Mouse (Mus musculus) lung, embryonic 14.5 days (tissue): Measurements from ENCODE around the gene Anapc2. TPM values are rescaled to one million over a fixed set of nuclear protein-coding genes. Genes with fewer than 3 reads are reported as not detected.
A peak's percentile ranks its signal among the peaks of the same experiment; 100 is the strongest.

Source experiments
- ATAC-seq: fragments of 200-750 bp; cut with Nextera tagmentation; 2 replicates; pipeline ENCODE4 v1.8.0; 2017; ENCODE audit warnings: mild to moderate bottlenecking, moderate TSS enrichment, moderate library complexity; ENCODE audit not compliant: insufficient read depth
- DNase-seq: peaks from one replicate; pipeline ENCODE4 v3.0.0-alpha.2; 2015
- H3K27ac ChIP-seq: fragments of 300-500 bp; sonication (generic); 2 replicates; pipeline ENCODE4 v1.5.1; 2014; ENCODE audit warnings: low read depth, mild to moderate bottlenecking, moderate library complexity
- H3K27me3 ChIP-seq: fragments of 300-500 bp; sonication (generic); 2 replicates; pipeline ENCODE4 v1.6.1; 2014; ENCODE audit warnings: low read length, control low read depth; ENCODE audit not compliant: insufficient read depth
- H3K36me3 ChIP-seq: fragments of 300-500 bp; sonication (generic); 2 replicates; pipeline ENCODE4 v1.6.1; 2014; ENCODE audit warnings: control low read depth; ENCODE audit not compliant: insufficient read depth
- H3K4me1 ChIP-seq: fragments of 300-500 bp; sonication (generic); 2 replicates; pipeline ENCODE4 v1.6.1; 2014; ENCODE audit warnings: antibody characterized with exemption, control low read depth; ENCODE audit not compliant: insufficient read depth
- H3K4me2 ChIP-seq: fragments of 300-500 bp; sonication (generic); 2 replicates; pipeline ENCODE4 v1.6.1; 2014; ENCODE audit warnings: mild to moderate bottlenecking
- H3K4me3 ChIP-seq: fragments of 300-500 bp; sonication (generic); 2 replicates; pipeline ENCODE4 v1.5.1; 2014; ENCODE audit warnings: low read depth, low read length
- H3K9ac ChIP-seq: fragments of 300-500 bp; sonication (generic); 2 replicates; pipeline ENCODE4 v1.6.1; 2014
- H3K9me3 ChIP-seq: fragments of 300-500 bp; sonication (generic); 2 replicates; pipeline ENCODE4 v1.6.1; 2016; ENCODE audit warnings: low read depth, low read length, control low read depth
- CTCF ChIP-seq: IDR thresholded peaks from 2 replicates; pipeline ENCODE4 v1.5.1; 2016; ENCODE audit warnings: antibody characterized with exemption, low read depth
- WGBS: fragments of 180-500 bp; shearing (Covaris S2); extraction: QIAGEN DNeasy Blood & Tissue Kit; methylation state at CpG from one replicate; pipeline ENCODE4 v1.1.7; 2014; 5-methylcytosine and 5-hydroxymethylcytosine counted together
- polyA plus RNA-seq: library from polyadenylated mRNA; unstranded; fragments of >200 nt; fragmentation: Nextera tagmentation; extraction: Ambion mirVana; gene quantifications from 2 replicates; pipeline ENCODE4 v1.2.1, GENCODE M21; 2014

Gene Anapc2
- polyA plus RNA-seq, 1 experiment from 2014 or later, result 119 TPM

DNA sequence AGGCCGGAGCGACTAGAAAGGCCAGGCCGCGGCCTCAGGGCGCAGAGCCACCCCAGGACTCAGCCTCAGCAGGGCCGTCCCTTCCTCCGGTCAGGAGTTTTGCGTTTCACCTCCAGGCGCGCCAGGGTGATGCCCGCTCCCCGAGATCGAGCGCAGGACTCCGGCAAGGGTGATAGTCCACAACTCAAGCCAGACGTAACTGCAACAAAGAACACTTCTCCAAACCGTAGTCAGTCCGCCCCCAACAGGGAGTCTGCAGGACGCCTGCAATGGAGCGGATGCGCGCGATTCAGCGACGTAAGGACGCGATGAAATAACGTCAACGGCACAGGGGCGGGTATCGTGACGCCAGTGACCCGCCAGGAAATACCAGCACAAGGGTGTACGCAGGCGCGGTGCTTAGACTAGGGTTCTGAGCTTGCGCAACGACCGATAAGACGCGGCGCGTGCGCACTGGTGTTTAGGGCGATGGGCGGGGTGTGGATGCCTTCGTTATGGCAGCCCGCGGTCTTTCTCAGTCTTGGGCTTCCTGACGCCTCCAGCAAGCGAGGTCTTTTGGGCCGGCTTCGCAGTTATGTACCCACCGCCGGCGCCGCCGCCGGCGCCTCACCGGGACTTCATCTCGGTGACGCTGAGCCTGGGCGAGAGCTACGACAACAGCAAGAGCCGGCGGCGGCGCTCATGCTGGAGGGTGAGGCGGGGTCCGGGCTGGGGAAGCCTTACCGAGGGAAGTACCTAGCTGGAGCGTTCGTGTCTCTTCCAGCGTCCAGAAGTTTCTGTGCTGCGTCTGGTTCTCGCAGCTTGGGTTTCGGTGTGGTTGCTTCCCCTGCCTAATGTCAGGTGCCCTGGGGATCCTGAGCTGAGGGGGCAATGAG, 60.2 kb downstream of the Anapc2 start, which contains the start of gene Man1b1:
Man1b1 (plus strand) TSS at position 53 of the 875 bp plus-strand sequence.
- Histone ChIP-seq H3K4me3 (peak within 1 kb of the TSS; percentile 96), H3K4me1 (peaks cover 12% of the 10 kb centered on the region; the same call in 1 of the 2 replicates), H3K36me3 (peaks cover 39% of the 10 kb centered on the region), H3K27me3 (no peaks in the 10 kb centered on the region), H3K9me3 (no peaks in the 10 kb centered on the region), H3K9ac (peak within 1 kb of the TSS; percentile 96), H3K27ac (peak within 1 kb of the TSS; percentile 84), H3K4me2 (peak within 1 kb of the TSS; percentile 96)
- TF ChIP-seq CTCF, result peak; percentile 60
- DNase-seq (peak; percentile 100), ATAC-seq (peak; percentile 98)
- under 1% methylated on average over 78 of the region's 78 CpGs for WGBS

GRCm38 (mm10) chr2:25333569-25333968, 61.3 kb downstream of the Anapc2 start:
- Histone ChIP-seq H3K4me1 (peaks cover 12% of the 10 kb centered on the region; the same call in 1 of the 2 replicates), H3K9ac (peak overlapping the region; percentile 81), H3K27me3 (no peaks in the 10 kb centered on the region), H3K36me3 (peaks cover 49% of the 10 kb centered on the region), H3K27ac (no peak overlapping the region), H3K9me3 (no peaks in the 10 kb centered on the region), H3K4me3 (peak overlapping the region; percentile 96), H3K4me2 (peak overlapping the region; percentile 96)
- DNase-seq, result no peak
- ATAC-seq, result no peak
- no peak for TF ChIP-seq CTCF
- 78% methylated on average over 2 of the region's 2 CpGs for WGBS

Other genes with a start within 250 kb of the Anapc2 start
- gene Nsmf, start 218.1 kb upstream of the Anapc2 start, polyA plus RNA-seq, result 59.9 and 67.8 TPM in 2 replicates
- not detected in 2 replicates for gene Entpd8, start 192.2 kb upstream of the Anapc2 start, polyA plus RNA-seq
- gene Noxa1, start 177.3 kb upstream of the Anapc2 start, polyA plus RNA-seq, result 0.41 and 0.68 TPM in 2 replicates
- 13.7 and 14.9 TPM in 2 replicates for gene Nrarp, start 91.7 kb upstream of the Anapc2 start, polyA plus RNA-seq
- 7.5 and 8.2 TPM in 2 replicates for gene Tor4a, start 75.6 kb upstream of the Anapc2 start, polyA plus RNA-seq
- 96.6 and 108 TPM in 2 replicates for gene Nelfb, start 61.0 kb upstream of the Anapc2 start, polyA plus RNA-seq
- not detected in 2 replicates for gene Stpg3, start 57.8 kb upstream of the Anapc2 start, polyA plus RNA-seq
- 0.47 TPM in 1 of 2 replicates, not detected in the other for gene Fam166a, start 53.7 kb upstream of the Anapc2 start, polyA plus RNA-seq
- 593 and 610 TPM in 2 replicates for gene Tubb4b, start 47.8 kb upstream of the Anapc2 start, polyA plus RNA-seq
- not detected in 2 replicates for gene Slc34a3, start 38.1 kb upstream of the Anapc2 start, polyA plus RNA-seq
- not detected in 2 replicates for gene Rnf224, start 35.7 kb upstream of the Anapc2 start, polyA plus RNA-seq
- gene Rnf208, start 30.2 kb upstream of the Anapc2 start, polyA plus RNA-seq, result 7.7 and 9.9 TPM in 2 replicates
- gene Cysrt1, start 30.0 kb upstream of the Anapc2 start, polyA plus RNA-seq, result not detected in 2 replicates
- gene AL732309.1, start 25.6 kb upstream of the Anapc2 start, polyA plus RNA-seq, result 3.5 and 3.6 TPM in 2 replicates
- gene Tmem203, start 17.0 kb upstream of the Anapc2 start, polyA plus RNA-seq, result 14.5 and 16.4 TPM in 2 replicates
- 4.7 and 5.0 TPM in 2 replicates for gene Tprn, start 9.9 kb upstream of the Anapc2 start, polyA plus RNA-seq
- 217 and 229 TPM in 2 replicates for gene Ssna1, start within 50 bp of the Anapc2 start, polyA plus RNA-seq
- gene Tmem210, start 15.7 kb downstream of the Anapc2 start, polyA plus RNA-seq, result not detected in 2 replicates
- 0.46 and 0.89 TPM in 2 replicates for gene Lrrc26, start 17.4 kb downstream of the Anapc2 start, polyA plus RNA-seq
- 0.78 and 0.84 TPM in 2 replicates for gene Grin1, start 46.7 kb downstream of the Anapc2 start, polyA plus RNA-seq
- gene Man1b1, start 59.9 kb downstream of the Anapc2 start, polyA plus RNA-seq, result 70.9 and 76.4 TPM in 2 replicates
- 13.9 and 16.6 TPM in 2 replicates for gene Dpp7, start 83.9 kb downstream of the Anapc2 start, polyA plus RNA-seq
- 17.4 and 20.1 TPM in 2 replicates for gene Uap1l1, start 93.2 kb downstream of the Anapc2 start, polyA plus RNA-seq
- gene Sapcd2, start 99.8 kb downstream of the Anapc2 start, polyA plus RNA-seq, result 42.0 and 45.5 TPM in 2 replicates
- gene Entpd2, start 123.4 kb downstream of the Anapc2 start, polyA plus RNA-seq, result 0.92 and 1.2 TPM in 2 replicates
- gene Npdc1, start 126.9 kb downstream of the Anapc2 start, polyA plus RNA-seq, result 19.5 and 20.5 TPM in 2 replicates
- not detected in 2 replicates for gene Fut7, start 150.8 kb downstream of the Anapc2 start, polyA plus RNA-seq
- 3.9 and 4.6 TPM in 2 replicates for gene Abca2, start 156.2 kb downstream of the Anapc2 start, polyA plus RNA-seq
- 20.0 and 30.2 TPM in 2 replicates for gene Clic3, start 184.4 kb downstream of the Anapc2 start, polyA plus RNA-seq
- 15.8 and 23.5 TPM in 2 replicates for gene Paxx, start 188.6 kb downstream of the Anapc2 start, polyA plus RNA-seq
- gene Ptgds, start 197.6 kb downstream of the Anapc2 start, polyA plus RNA-seq, result 3.3 and 3.4 TPM in 2 replicates
- not detected in 2 replicates for gene Lcn12, start 221.4 kb downstream of the Anapc2 start, polyA plus RNA-seq
- 75.8 and 77.7 TPM in 2 replicates for gene Fbxw5, start 228.3 kb downstream of the Anapc2 start, polyA plus RNA-seq
- gene C8g, start 229.2 kb downstream of the Anapc2 start, polyA plus RNA-seq, result 3.9 and 5.5 TPM in 2 replicates